Mouse (Mus musculus) stomach, postnatal 0 days (tissue): ENCODE data around the gene Adipor2. TPM values are rescaled to one million over a fixed set of nuclear protein-coding genes. Genes with fewer than 3 reads are reported as not detected.

ENCODE experiments used
- ATAC-seq: fragments of 200-750 bp; cut with Nextera tagmentation; 2 replicates; pipeline ENCODE4 v1.8.0; 2017; ENCODE audit not compliant: low FRiP score, low TSS enrichment
- DNase-seq: peaks from one replicate; pipeline ENCODE4 v3.0.0-alpha.2; 2016; ENCODE audit warnings: low spot score
- H3K27ac ChIP-seq: fragments of 300-500 bp; sonication (generic); replicated peaks from 2 replicates; pipeline ENCODE4 v1.5.1; 2014; ENCODE audit warnings: mild to moderate bottlenecking, control low read depth
- H3K27me3 ChIP-seq: fragments of 300-500 bp; sonication (generic); 2 replicates; pipeline ENCODE4 v1.6.1; 2014; ENCODE audit warnings: low read length; ENCODE audit not compliant: control insufficient read depth, insufficient read depth
- H3K36me3 ChIP-seq: fragments of 300-500 bp; sonication (generic); 2 replicates; pipeline ENCODE4 v1.6.1; 2014; ENCODE audit warnings: low read length, mixed read lengths; ENCODE audit not compliant: control insufficient read depth, insufficient read depth
- H3K4me1 ChIP-seq: fragments of 300-500 bp; sonication (generic); replicated peaks from 2 replicates; pipeline ENCODE4 v1.6.1; 2014; ENCODE audit warnings: antibody characterized with exemption; ENCODE audit not compliant: control insufficient read depth, insufficient read depth
- H3K4me2 ChIP-seq: fragments of 300-500 bp; sonication (generic); replicated peaks from 2 replicates; pipeline ENCODE4 v1.6.1; 2014; ENCODE audit warnings: low read depth, mild to moderate bottlenecking, control low read depth, moderate library complexity
- H3K4me3 ChIP-seq: fragments of 300-500 bp; sonication (generic); 2 replicates; pipeline ENCODE4 v1.5.1; 2014; ENCODE audit warnings: low read depth, low read length, control low read depth
- H3K9ac ChIP-seq: fragments of 300-500 bp; sonication (generic); 2 replicates; pipeline ENCODE4 v1.6.1; 2014; ENCODE audit warnings: mild to moderate bottlenecking, low read length, control low read depth, mixed read lengths
- H3K9me3 ChIP-seq: fragments of 300-500 bp; sonication (generic); 2 replicates; pipeline ENCODE4 v1.6.1; 2016; ENCODE audit warnings: low read length; ENCODE audit not compliant: control insufficient read depth
- CTCF ChIP-seq: IDR thresholded peaks from 2 replicates; pipeline ENCODE4 v1.5.1; 2016; ENCODE audit warnings: antibody characterized with exemption, low read depth, mild to moderate bottlenecking, moderate library complexity
- EP300 ChIP-seq: optimal IDR thresholded peaks from 2 replicates; pipeline ENCODE3; 2016; ENCODE audit warnings: antibody characterized with exemption
- WGBS: fragments of 180-500 bp; shearing (Covaris S2); extraction: QIAGEN DNeasy Blood & Tissue Kit; methylation state at CpG from one replicate; pipeline ENCODE4 v1.1.7; 2014; 5-methylcytosine and 5-hydroxymethylcytosine counted together
- polyA plus RNA-seq: library from polyadenylated mRNA; unstranded; fragments of >200 nt; fragmentation: Nextera tagmentation; extraction: Ambion mirVana; gene quantifications from 2 replicates; pipeline ENCODE4 v1.2.1, GENCODE M21; 2015

Gene Adipor2
- polyA plus RNA-seq, 1 experiment from 2014 or later = 90.5 TPM

GRCm38 (mm10) chr6:119387801-119388649 lies 29.5 kb downstream of the Adipor2 start:
- H3K27me3 ChIP-seq = no peaks in the 10 kb centered on the region
- H3K4me3 ChIP-seq = peak overlapping the region; percentile 78
- peak overlapping the region; percentile 95 for H3K27ac ChIP-seq
- TF ChIP-seq EP300 (no peak), CTCF (peak; percentile 18; the same call in 1 of the 2 replicates)
- 1% methylated on average over 38 of the region's 76 CpGs for WGBS
- peak overlapping the region; percentile 73 for H3K4me2 ChIP-seq
- H3K9me3 ChIP-seq = no peaks in the 10 kb centered on the region
- DNase-seq = no peak
- H3K9ac ChIP-seq = peak overlapping the region; percentile 95
- no peaks in the 10 kb centered on the region for H3K4me1 ChIP-seq
- ATAC-seq = peak; percentile 65
- H3K36me3 ChIP-seq = no peaks in the 10 kb centered on the region

- Histone ChIP-seq H3K27ac (no peak overlapping the region), H3K36me3 (no peaks in the 10 kb centered on the region), H3K4me3 (peak overlapping the region; percentile 78; the same call in 1 of the 2 replicates), H3K4me1 (no peaks in the 10 kb centered on the region), H3K9ac (no peak overlapping the region), H3K27me3 (no peaks in the 10 kb centered on the region), H3K9me3 (no peaks in the 10 kb centered on the region), H3K4me2 (peak overlapping the region; percentile 73)
- no peak for DNase-seq
- no peak for ATAC-seq
- TF ChIP-seq EP300 (no peak), CTCF (no peak)
- WGBS = 88% methylated on average over 1 of the region's 1 CpGs
These were observed 30.7 kb downstream of the Adipor2 start for GRCm38 (mm10) chr6:119386821-119387220.

- no peaks in the 10 kb centered on the region for H3K36me3 ChIP-seq
- no peak for ATAC-seq
- no peak overlapping the region for H3K27ac ChIP-seq
- no peak overlapping the region for H3K4me3 ChIP-seq
- DNase-seq = no peak
- no peak for TF ChIP-seq CTCF
- TF ChIP-seq EP300 = no peak
- H3K9ac ChIP-seq = no peak overlapping the region
- no peak overlapping the region for H3K4me2 ChIP-seq
- WGBS = 80% methylated on average over 4 of the region's 4 CpGs
- H3K9me3 ChIP-seq = no peaks in the 10 kb centered on the region
- H3K27me3 ChIP-seq = no peaks in the 10 kb centered on the region
- H3K4me1 ChIP-seq = no peaks in the 10 kb centered on the region
These were observed 31.1 kb downstream of the Adipor2 start for GRCm38 (mm10) chr6:119386421-119386820.

GRCm38 (mm10) chr6:119385668-119386067 lies 31.8 kb downstream of the Adipor2 start:
- H3K27me3 ChIP-seq = no peaks in the 10 kb centered on the region
- no peaks in the 10 kb centered on the region for H3K4me1 ChIP-seq
- no peak for DNase-seq
- 93% methylated on average over 1 of the region's 1 CpGs for WGBS
- no peaks in the 10 kb centered on the region for H3K9me3 ChIP-seq
- H3K4me3 ChIP-seq = no peak overlapping the region
- H3K9ac ChIP-seq = no peak overlapping the region
- H3K4me2 ChIP-seq = no peak overlapping the region
- no peaks in the 10 kb centered on the region for H3K36me3 ChIP-seq
- H3K27ac ChIP-seq = no peak overlapping the region
- peak; percentile 46 for TF ChIP-seq CTCF
- no peak for TF ChIP-seq EP300
- no peak for ATAC-seq

- H3K4me1 ChIP-seq = no peaks in the 10 kb centered on the region
- H3K4me3 ChIP-seq = no peak overlapping the region
- no peak overlapping the region for H3K4me2 ChIP-seq
- H3K27me3 ChIP-seq = no peaks in the 10 kb centered on the region
- no peak overlapping the region for H3K27ac ChIP-seq
- ATAC-seq = no peak
- H3K36me3 ChIP-seq = no peaks in the 10 kb centered on the region
- 78% methylated on average over 1 of the region's 1 CpGs for WGBS
- H3K9me3 ChIP-seq = no peaks in the 10 kb centered on the region
- TF ChIP-seq CTCF = peak; percentile 28; the same call in 1 of the 2 replicates
- TF ChIP-seq EP300 = no peak
- DNase-seq = no peak
- H3K9ac ChIP-seq = no peak overlapping the region
These were observed 38.9 kb downstream of the Adipor2 start for GRCm38 (mm10) chr6:119378631-119379030.

- H3K9ac ChIP-seq = no peak overlapping the region
- H3K27me3 ChIP-seq = no peaks in the 10 kb centered on the region
- no peaks in the 10 kb centered on the region for H3K9me3 ChIP-seq
- WGBS = 43% methylated on average over 2 of the region's 2 CpGs
- H3K27ac ChIP-seq = no peak overlapping the region; the same call in 1 of the 2 replicates
- H3K4me2 ChIP-seq = no peak overlapping the region
- no peaks in the 10 kb centered on the region for H3K4me1 ChIP-seq
- TF ChIP-seq CTCF (no peak), EP300 (no peak)
- no peak overlapping the region for H3K4me3 ChIP-seq
- no peaks in the 10 kb centered on the region for H3K36me3 ChIP-seq
- no peak for DNase-seq
- ATAC-seq = peak; percentile 67
These were observed 39.9 kb downstream of the Adipor2 start for GRCm38 (mm10) chr6:119377613-119378012.
